Mouse (Mus musculus): ENCODE data around the gene Tmem109. TPM values are rescaled to one million over a fixed set of nuclear protein-coding genes. Genes with fewer than 3 reads are reported as not detected.

Gene Tmem109
- polyA plus RNA-seq, 1 experiment from 2014 or later: 46.2 TPM

- no peaks in the 10 kb centered on the region for H3K27me3 ChIP-seq
- peak overlapping the region; percentile 97 for H3K4me2 ChIP-seq
- 0% methylated on average over 14 of the region's 14 CpGs for WGBS
- H3K9ac ChIP-seq: peak overlapping the region; percentile 78
- peak overlapping the region; percentile 100 for H3K27ac ChIP-seq (replicated peaks)
- H3K9me3 ChIP-seq: 0 out of 2 replicates have a peak, but pooled peaks cover 2% of the 10 kb centered on the region
- peaks cover 35% of the 10 kb centered on the region for H3K4me1 ChIP-seq (replicated peaks)
- H3K4me3 ChIP-seq: peak overlapping the region; percentile 84
- H3K36me3 ChIP-seq: no peaks in the 10 kb centered on the region
- ATAC-seq (ENCODE audit: low FRiP score, low read depth): no peak
These were observed 801 bp downstream of the Tmem109 start for GRCm38 (mm10) chr19:10880975-10881425.

GRCm38 (mm10) chr19:10880085-10880974, 1.5 kb downstream of the Tmem109 start:
- Histone ChIP-seq H3K9ac (peak overlapping the region; percentile 78; the same call in 1 of the 2 replicates), H3K4me1 (replicated peaks) (peaks cover 38% of the 10 kb centered on the region), H3K4me3 (peak overlapping the region; percentile 84), H3K9me3 (0 out of 2 replicates have a peak, but pooled peaks cover 2% of the 10 kb centered on the region), H3K27me3 (no peaks in the 10 kb centered on the region), H3K4me2 (peak overlapping the region; percentile 97), H3K27ac (replicated peaks) (peak overlapping the region; percentile 100), H3K36me3 (no peaks in the 10 kb centered on the region)
- ATAC-seq (ENCODE audit: low FRiP score, low read depth): no peak
- 42% methylated on average over 6 of the region's 7 CpGs for WGBS

GRCm38 (mm10) chr19:10878201-10878837, 3.5 kb downstream of the Tmem109 start:
- H3K9me3 ChIP-seq: no peaks in the 10 kb centered on the region
- H3K4me1 ChIP-seq (replicated peaks): peaks cover 38% of the 10 kb centered on the region
- peaks cover 12% of the 10 kb centered on the region for H3K36me3 ChIP-seq
- no peak overlapping the region for H3K4me3 ChIP-seq
- no peak overlapping the region for H3K4me2 ChIP-seq
- H3K9ac ChIP-seq: no peak overlapping the region
- H3K27me3 ChIP-seq: no peaks in the 10 kb centered on the region
- no peak for ATAC-seq (ENCODE audit: low FRiP score, low read depth)
- no peak overlapping the region for H3K27ac ChIP-seq (replicated peaks)
- WGBS: 93% methylated on average over 7 of the region's 7 CpGs

GRCm38 (mm10) chr19:10871328-10871961, 10.4 kb downstream of the Tmem109 start:
- WGBS: 77% methylated on average over 14 of the region's 14 CpGs
- H3K4me2 ChIP-seq: no peak overlapping the region
- no peak overlapping the region for H3K9ac ChIP-seq
- H3K36me3 ChIP-seq: peaks cover 33% of the 10 kb centered on the region
- peaks cover 36% of the 10 kb centered on the region for H3K4me1 ChIP-seq (replicated peaks)
- no peak for ATAC-seq (ENCODE audit: low FRiP score, low read depth)
- no peak overlapping the region for H3K4me3 ChIP-seq
- no peaks in the 10 kb centered on the region for H3K9me3 ChIP-seq
- no peak overlapping the region for H3K27ac ChIP-seq (replicated peaks)
- no peaks in the 10 kb centered on the region for H3K27me3 ChIP-seq

- H3K36me3 ChIP-seq: peaks cover 38% of the 10 kb centered on the region
- H3K4me2 ChIP-seq: no peak overlapping the region
- ATAC-seq (ENCODE audit: low FRiP score, low read depth): no peak
- 90% methylated on average over 3 of the region's 3 CpGs for WGBS
- H3K27ac ChIP-seq (replicated peaks): peak overlapping the region; percentile 93
- no peak overlapping the region for H3K4me3 ChIP-seq
- H3K9ac ChIP-seq: no peak overlapping the region
- no peaks in the 10 kb centered on the region for H3K9me3 ChIP-seq
- H3K4me1 ChIP-seq (replicated peaks): peaks cover 32% of the 10 kb centered on the region
- no peaks in the 10 kb centered on the region for H3K27me3 ChIP-seq
These were observed 11.1 kb downstream of the Tmem109 start for GRCm38 (mm10) chr19:10870676-10871075.

GRCm38 (mm10) chr19:10869886-10870527, 11.8 kb downstream of the Tmem109 start, which contains the start of gene Tmem132a:
TSS of gene Tmem132a (minus strand) at chr19:10869940.
- 4% methylated on average over 8 of the region's 8 CpGs for WGBS
- Histone ChIP-seq H3K27ac (replicated peaks) (peak within 1 kb of the TSS; percentile 93), H3K27me3 (no peaks in the 10 kb centered on the region), H3K4me3 (peak within 1 kb of the TSS; percentile 83), H3K4me1 (replicated peaks) (peaks cover 32% of the 10 kb centered on the region), H3K36me3 (peaks cover 45% of the 10 kb centered on the region), H3K4me2 (peak within 1 kb of the TSS; percentile 89), H3K9ac (peak within 1 kb of the TSS; percentile 94), H3K9me3 (no peaks in the 10 kb centered on the region)
- ATAC-seq (ENCODE audit: low FRiP score, low read depth): peak; percentile 61

- peaks cover 50% of the 10 kb centered on the region for H3K36me3 ChIP-seq
- WGBS: under 1% methylated on average over 41 of the region's 43 CpGs
- H3K27ac ChIP-seq (replicated peaks): peak overlapping the region; percentile 93
- peak overlapping the region; percentile 94 for H3K9ac ChIP-seq
- peak overlapping the region; percentile 89 for H3K4me2 ChIP-seq
- H3K4me1 ChIP-seq (replicated peaks): peaks cover 32% of the 10 kb centered on the region
- H3K9me3 ChIP-seq: no peaks in the 10 kb centered on the region
- no peaks in the 10 kb centered on the region for H3K27me3 ChIP-seq
- peak; percentile 94 for ATAC-seq (ENCODE audit: low FRiP score, low read depth)
- peak overlapping the region; percentile 83 for H3K4me3 ChIP-seq
These were observed 12.4 kb downstream of the Tmem109 start for GRCm38 (mm10) chr19:10869241-10869885.

- Histone ChIP-seq H3K36me3 (peaks cover 50% of the 10 kb centered on the region), H3K4me2 (peak overlapping the region; percentile 89), H3K9me3 (no peaks in the 10 kb centered on the region), H3K4me3 (peak overlapping the region; percentile 83), H3K4me1 (replicated peaks) (peaks cover 32% of the 10 kb centered on the region), H3K9ac (peak overlapping the region; percentile 94), H3K27ac (replicated peaks) (peak overlapping the region; percentile 93), H3K27me3 (no peaks in the 10 kb centered on the region)
- ATAC-seq (ENCODE audit: low FRiP score, low read depth): peak; percentile 32
- under 1% methylated on average over 17 of the region's 17 CpGs for WGBS
These were observed 13.1 kb downstream of the Tmem109 start for GRCm38 (mm10) chr19:10868623-10869141.

GRCm38 (mm10) chr19:10867946-10868622, 13.7 kb downstream of the Tmem109 start:
- Histone ChIP-seq H3K9me3 (no peaks in the 10 kb centered on the region), H3K9ac (peak overlapping the region; percentile 94), H3K27me3 (no peaks in the 10 kb centered on the region), H3K4me2 (peak overlapping the region; percentile 89), H3K27ac (replicated peaks) (peak overlapping the region; percentile 93), H3K4me1 (replicated peaks) (peaks cover 32% of the 10 kb centered on the region), H3K4me3 (peak overlapping the region; percentile 83), H3K36me3 (peaks cover 50% of the 10 kb centered on the region)
- ATAC-seq (ENCODE audit: low FRiP score, low read depth): 0 out of 2 replicates have a peak, but pooled peaks have one; percentile 0
- 21% methylated on average over 5 of the region's 5 CpGs for WGBS

- Histone ChIP-seq H3K4me2 (no peak overlapping the region), H3K27ac (replicated peaks) (no peak overlapping the region), H3K9ac (no peak overlapping the region), H3K4me1 (replicated peaks) (peaks cover 32% of the 10 kb centered on the region), H3K27me3 (no peaks in the 10 kb centered on the region), H3K9me3 (no peaks in the 10 kb centered on the region), H3K4me3 (no peak overlapping the region), H3K36me3 (peaks cover 52% of the 10 kb centered on the region)
- no peak for ATAC-seq (ENCODE audit: low FRiP score, low read depth)
- 84% methylated on average over 13 of the region's 13 CpGs for WGBS
These were observed 15.4 kb downstream of the Tmem109 start for GRCm38 (mm10) chr19:10866351-10866750.

Measured in hindbrain, embryonic 15.5 days (tissue).